Mouse (Mus musculus) testis, adult 2 months (tissue): ENCODE data around the gene Coasy. TPM values are rescaled to one million over a fixed set of nuclear protein-coding genes. Genes with fewer than 3 reads are reported as not detected.
A peak's percentile ranks its signal among the peaks of the same experiment; 100 is the strongest.

ENCODE experiments used
- H3K27ac ChIP-seq: fragments of 200-500 bp; 2 replicates; pipeline ENCODE4 v1.5.1; 2012; ENCODE audit warnings: low read depth, low read length; ENCODE audit not compliant: control insufficient read depth, insufficient read depth
- H3K27me3 ChIP-seq: fragments of 200-500 bp; 2 replicates; pipeline ENCODE4 v1.6.1; 2012; ENCODE audit warnings: mild to moderate bottlenecking, low read length, moderate library complexity; ENCODE audit not compliant: control insufficient read depth, insufficient read depth
- H3K36me3 ChIP-seq: fragments of 200-500 bp; 2 replicates; pipeline ENCODE4 v1.6.1; 2012; ENCODE audit warnings: mild to moderate bottlenecking, low read length; ENCODE audit not compliant: control insufficient read depth, insufficient read depth
- H3K4me1 ChIP-seq: fragments of 200-500 bp; 2 replicates; pipeline ENCODE4 v1.6.1; 2012; ENCODE audit warnings: low read length; ENCODE audit not compliant: control insufficient read depth, insufficient read depth
- H3K4me3 ChIP-seq: fragments of 200-500 bp; 2 replicates; pipeline ENCODE4 v1.5.1; 2012; ENCODE audit warnings: low read depth, mild to moderate bottlenecking, low read length, moderate library complexity, mixed read lengths; ENCODE audit not compliant: control insufficient read depth
- CTCF ChIP-seq: fragments of 200-500 bp; IDR thresholded peaks from 2 replicates; pipeline ENCODE4 v1.5.1; 2012; ENCODE audit warnings: low read depth, mild to moderate bottlenecking, inconsistent platforms, low read length, moderate library complexity; ENCODE audit not compliant: control insufficient read depth, insufficient read depth, insufficient replicate concordance
- POLR2A ChIP-seq: fragments of 200-500 bp; IDR thresholded peaks from 2 replicates; pipeline ENCODE4 v1.6.1; 2012; ENCODE audit warnings: low read depth, mild to moderate bottlenecking, inconsistent platforms, low read length, moderate library complexity; ENCODE audit not compliant: control insufficient read depth
- polyA plus RNA-seq: library from polyadenylated mRNA; depleted of rRNA; stranded (reverse); fragments of >200 nt; gene quantifications from 2 replicates; pipeline ENCODE4 v1.2.3, GENCODE M21; 2012

The Coasy gene
- polyA plus RNA-seq, 1 experiment: 21.0 TPM

- H3K27ac ChIP-seq: peak overlapping the region; percentile 72
These were observed 12.2 kb upstream of the Coasy start for GRCm38 (mm10) chr11:101070189-101070527.

GRCm38 (mm10) chr11:101070987-101071386 is 11.4 kb upstream of the Coasy start:
- Histone ChIP-seq H3K27me3 (no peaks in the 10 kb centered on the region), H3K4me3 (no peak overlapping the region), H3K27ac (no peak overlapping the region), H3K4me1 (peaks cover 15% of the 10 kb centered on the region), H3K36me3 (no peaks in the 10 kb centered on the region)
- TF ChIP-seq POLR2A: no peak

More at GRCm38 (mm10) chr11:101070189-101070527, 12.2 kb upstream of the Coasy start:
- no peaks in the 10 kb centered on the region for H3K27me3 ChIP-seq
- peak overlapping the region; percentile 92 for H3K4me3 ChIP-seq
- H3K36me3 ChIP-seq: no peaks in the 10 kb centered on the region
- no peak for TF ChIP-seq POLR2A
- TF ChIP-seq CTCF: no peak
- H3K4me1 ChIP-seq: peaks cover 18% of the 10 kb centered on the region

GRCm38 (mm10) chr11:101071810-101072428 is 10.4 kb upstream of the Coasy start:
- Histone ChIP-seq H3K36me3 (no peaks in the 10 kb centered on the region; the same call in 1 of the 2 replicates), H3K4me1 (peaks cover 12% of the 10 kb centered on the region), H3K4me3 (no peak overlapping the region), H3K27me3 (no peaks in the 10 kb centered on the region), H3K27ac (no peak overlapping the region)
- no peak for TF ChIP-seq CTCF
- no peak for TF ChIP-seq POLR2A

GRCm38 (mm10) chr11:101078121-101078520 is 4.2 kb upstream of the Coasy start, which contains the start of gene Hsd17b1:
TSS of gene Hsd17b1 (plus strand) at chr11:101078411.
- no peaks in the 10 kb centered on the region for H3K27me3 ChIP-seq
- H3K4me3 ChIP-seq: peak within 1 kb of the TSS; percentile 14; the same call in 1 of the 2 replicates

DNA sequence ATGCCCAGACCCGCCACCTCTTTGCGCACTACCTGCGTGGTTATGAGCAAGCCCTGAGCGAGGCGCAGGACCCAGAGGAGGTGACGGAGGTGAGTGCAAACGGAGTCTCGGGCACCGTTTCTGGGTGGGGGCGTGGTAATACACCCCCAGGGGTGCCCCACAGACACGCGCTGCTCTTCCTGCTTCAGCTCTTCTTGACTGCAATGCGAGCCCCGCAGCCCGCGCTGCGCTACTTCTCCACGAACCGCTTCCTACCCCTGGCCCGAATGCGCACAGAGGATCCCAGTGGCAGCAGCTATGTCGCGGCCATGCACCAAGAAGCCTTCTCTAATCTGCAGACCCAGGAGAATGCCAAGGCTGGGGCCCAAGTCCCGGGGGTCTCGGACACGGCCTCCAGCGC is 2.6 kb upstream of the Coasy start:
- peaks cover 10% of the 10 kb centered on the region for H3K4me1 ChIP-seq
- TF ChIP-seq POLR2A (no peak), CTCF (no peak)
- no peaks in the 10 kb centered on the region; the same call in 1 of the 2 replicates for H3K36me3 ChIP-seq
- H3K27me3 ChIP-seq: no peaks in the 10 kb centered on the region
- no peak overlapping the region for H3K27ac ChIP-seq
- no peak overlapping the region for H3K4me3 ChIP-seq

More at GRCm38 (mm10) chr11:101078121-101078520, 4.2 kb upstream of the Coasy start, which contains the start of gene Hsd17b1:
- Histone ChIP-seq H3K4me1 (peaks cover 6% of the 10 kb centered on the region), H3K27ac (no peak within 1 kb of the TSS), H3K36me3 (no peaks in the 10 kb centered on the region; the same call in 1 of the 2 replicates)
- TF ChIP-seq CTCF: no peak

DNA sequence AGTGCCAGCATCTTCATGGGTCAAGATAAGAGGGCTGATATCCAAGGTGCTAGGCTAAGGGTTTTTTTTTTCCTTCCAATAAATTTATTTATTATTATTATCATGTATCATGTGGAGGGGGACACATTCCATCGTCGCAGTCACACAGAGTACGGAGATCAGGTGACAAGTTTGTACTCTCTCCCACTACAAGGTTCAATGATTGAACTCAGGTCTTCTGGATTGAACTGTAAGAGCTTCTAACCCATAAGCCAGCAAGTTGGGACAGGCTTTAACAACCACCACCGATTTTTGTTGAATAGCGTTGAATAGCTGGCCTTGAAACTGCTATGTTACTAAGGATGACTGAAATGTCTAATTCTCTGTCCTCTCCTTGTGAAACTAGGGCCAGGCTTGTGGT is 1.9 kb upstream of the Coasy start:
- no peak overlapping the region for H3K27ac ChIP-seq
- H3K4me1 ChIP-seq: peaks cover 10% of the 10 kb centered on the region
- H3K36me3 ChIP-seq: no peaks in the 10 kb centered on the region; the same call in 1 of the 2 replicates
- H3K27me3 ChIP-seq: no peaks in the 10 kb centered on the region
- TF ChIP-seq POLR2A (no peak), CTCF (no peak)
- H3K4me3 ChIP-seq: no peak overlapping the region

DNA sequence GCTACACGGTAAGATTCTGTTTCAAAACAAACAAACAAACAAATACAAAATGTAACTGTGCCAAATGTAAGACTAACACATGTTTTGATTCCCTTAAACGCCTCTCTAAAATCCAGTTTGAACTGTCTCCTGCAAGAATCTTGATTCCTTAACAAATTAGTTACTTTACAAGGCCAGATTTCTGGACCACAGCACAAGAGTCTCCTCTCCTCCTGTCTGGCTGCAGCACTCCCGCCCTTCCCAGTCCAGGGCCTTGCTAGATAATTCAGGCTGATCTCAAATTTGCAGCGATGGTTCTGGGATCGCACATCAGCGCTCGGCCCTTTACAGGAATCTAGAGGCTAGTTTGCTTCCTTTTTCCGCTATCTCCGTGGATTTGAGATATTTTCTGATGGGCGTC is 706 bp upstream of the Coasy start:
- Histone ChIP-seq H3K4me3 (no peak overlapping the region; the same call in 1 of the 2 replicates), H3K27ac (peak overlapping the region; percentile 45; the same call in 1 of the 2 replicates), H3K27me3 (no peaks in the 10 kb centered on the region), H3K4me1 (peaks cover 11% of the 10 kb centered on the region), H3K36me3 (no peaks in the 10 kb centered on the region; the same call in 1 of the 2 replicates)
- TF ChIP-seq POLR2A (no peak), CTCF (no peak)

DNA sequence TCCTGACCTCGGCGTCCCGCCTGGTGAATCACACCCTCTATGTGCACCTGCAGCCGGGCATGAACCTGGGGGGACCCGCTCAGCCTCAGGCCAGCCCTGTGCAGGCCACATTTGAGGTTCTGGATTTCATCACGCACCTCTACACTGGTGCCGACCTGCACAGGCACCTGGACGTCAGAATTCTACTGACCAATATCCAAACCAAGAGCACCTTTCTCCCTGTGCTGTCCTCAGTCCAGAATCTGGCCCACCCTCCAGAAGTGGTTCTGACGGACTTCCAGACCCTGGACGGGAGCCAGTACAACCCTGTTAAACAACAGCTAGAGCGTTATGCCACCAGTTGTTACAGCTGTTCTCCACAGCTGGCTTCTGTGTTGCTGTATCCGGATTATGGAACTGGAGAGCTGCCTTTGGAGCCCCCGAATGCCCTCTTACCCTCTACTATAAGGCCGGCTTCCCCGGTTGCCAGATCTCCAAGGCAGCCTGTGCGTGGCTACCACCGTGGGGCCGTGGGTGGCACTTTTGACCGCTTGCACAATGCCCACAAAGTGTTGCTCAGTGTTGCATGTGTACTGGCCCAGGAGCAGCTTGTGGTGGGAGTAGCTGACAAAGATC is 825 bp downstream of the Coasy start:
- TF ChIP-seq CTCF (no peak), POLR2A (no peak)
- H3K27me3 ChIP-seq: no peaks in the 10 kb centered on the region
- H3K4me1 ChIP-seq: peaks cover 18% of the 10 kb centered on the region
- no peaks in the 10 kb centered on the region for H3K36me3 ChIP-seq
- peak overlapping the region; percentile 80 for H3K4me3 ChIP-seq
- peak overlapping the region; percentile 41; the same call in 1 of the 2 replicates for H3K27ac ChIP-seq
